Mouse (Mus musculus) lung, postnatal 0 days (tissue): ENCODE measurements around the gene Myo16.

Experiments
- CTCF ChIP-seq: IDR thresholded peaks from 2 replicates; pipeline ENCODE4 v1.5.1; 2016; ENCODE audit warnings: antibody characterized with exemption, mild to moderate bottlenecking
- EP300 ChIP-seq: IDR thresholded peaks from 2 replicates; pipeline ENCODE4 v1.6.1; 2016; ENCODE audit warnings: antibody characterized with exemption, mild to moderate bottlenecking, control low read depth

DNA sequence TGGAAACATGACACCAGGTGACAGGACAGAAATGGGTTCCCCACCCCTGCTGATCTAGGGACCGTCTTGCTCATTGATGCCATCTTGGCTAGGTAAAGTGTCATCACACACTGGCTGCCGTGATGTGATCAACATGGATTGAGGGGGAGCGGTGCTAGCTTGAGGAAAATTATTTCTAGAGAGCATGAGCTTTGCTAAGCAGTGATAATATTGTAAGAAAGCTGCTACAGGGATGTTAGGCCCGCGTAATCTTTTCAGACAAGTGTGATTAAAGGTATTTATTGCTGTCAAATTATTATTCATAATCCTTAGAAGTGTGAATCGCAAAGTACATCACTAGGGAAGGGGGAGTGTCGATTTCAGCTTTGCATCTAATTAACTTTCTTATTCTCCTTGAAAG, 164.4 kb downstream of the Myo16 start:
- TF ChIP-seq EP300, result no peak
- TF ChIP-seq CTCF, result no peak
